In the genomic region with DNA sequence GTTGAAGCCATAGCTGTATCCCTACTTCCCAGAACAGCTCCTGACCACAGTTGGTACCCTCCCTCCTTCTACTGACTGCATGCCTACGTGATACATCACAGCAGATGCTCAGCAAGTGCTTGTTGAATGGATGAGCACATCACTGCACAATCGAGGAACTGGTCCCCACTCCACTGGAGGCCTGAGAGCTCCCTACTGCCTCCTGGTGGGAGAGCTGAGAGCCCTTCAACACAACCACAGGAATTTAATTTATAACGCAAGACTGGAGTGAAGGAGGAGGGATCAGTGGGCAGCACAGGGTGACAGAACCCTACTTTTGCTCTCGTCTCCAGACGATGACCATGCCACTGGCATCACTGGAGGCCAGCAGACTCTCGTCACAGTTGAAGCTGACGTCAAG, we compare ENCODE assay signal across 15 mouse cellular contexts. TPM values are rescaled to one million over a fixed set of nuclear protein-coding genes. Genes with fewer than 3 reads are reported as not detected.
DNase-seq lines count a peak whose midpoint lies in the region; ATAC-seq and TF ChIP-seq lines count a peak whose summit lies in the region.
"Had no signal": no experiment of that assay in that cellular context is flagged by ENCODE, and none has a peak within 500 bp of the region (broad histone marks: within the 10 kb centered on the region; RNA-seq: fewer than 3 reads in every experiment).

No protein-coding gene starts in this region.

- 73% methylated on average over 7 of the region's 7 CpGs for WGBS in midbrain, postnatal 0 days
- 82% methylated on average over 7 of the region's 7 CpGs for WGBS in midbrain, embryonic 14.5 days
- 74% methylated on average over 7 of the region's 7 CpGs for WGBS in stomach, postnatal 0 days
- WGBS in forebrain, embryonic 13.5 days = 75% methylated on average over 7 of the region's 7 CpGs

- H3K27me3 ChIP-seq in midbrain, postnatal 0 days (ENCODE audit: insufficient read depth, low read length) = no peaks in the 10 kb centered on the region
- no peaks in the 10 kb centered on the region for H3K27me3 ChIP-seq in midbrain, embryonic 14.5 days (ENCODE audit: control insufficient read depth, insufficient read depth, low read length)
- no peaks in the 10 kb centered on the region for H3K27me3 ChIP-seq in stomach, postnatal 0 days (ENCODE audit: control insufficient read depth, insufficient read depth, low read length)
- H3K27me3 ChIP-seq in forebrain, embryonic 13.5 days = no peaks in the 10 kb centered on the region
- H3K27me3 ChIP-seq: liver, embryonic 15.5 days; midbrain, embryonic 12.5 days; neural tube, embryonic 12.5 days had no signal

- TF ChIP-seq CTCF in midbrain, postnatal 0 days (IDR thresholded peaks at IDR 0.05) = peak; percentile 26; the same call in 1 of the 2 replicates
- TF ChIP-seq CTCF in stomach, postnatal 0 days (IDR thresholded peaks at IDR 0.05; ENCODE audit: low read depth) = peak; percentile 51

- no peak overlapping the region for H3K9ac ChIP-seq in midbrain, postnatal 0 days (replicated peaks; ENCODE audit: low read length, poor library complexity, severe bottlenecking)
- H3K9ac ChIP-seq in midbrain, embryonic 14.5 days (replicated peaks; ENCODE audit: low read length) = no peak overlapping the region
- H3K9ac ChIP-seq in stomach, postnatal 0 days (ENCODE audit: low read length) = no peak overlapping the region
- H3K9ac ChIP-seq in forebrain, embryonic 13.5 days = no peak overlapping the region
- H3K9ac ChIP-seq: liver, embryonic 15.5 days; midbrain, embryonic 12.5 days; neural tube, embryonic 12.5 days had no signal

- no peaks in the 10 kb centered on the region for H3K9me3 ChIP-seq in midbrain, postnatal 0 days (ENCODE audit: low read length)
- H3K9me3 ChIP-seq in midbrain, embryonic 14.5 days (ENCODE audit: control insufficient read depth, low read length) = no peaks in the 10 kb centered on the region
- no peaks in the 10 kb centered on the region for H3K9me3 ChIP-seq in stomach, postnatal 0 days (ENCODE audit: control insufficient read depth, low read length)
- no peaks in the 10 kb centered on the region for H3K9me3 ChIP-seq in forebrain, embryonic 13.5 days (replicated peaks)
- H3K9me3 ChIP-seq: liver, embryonic 15.5 days; midbrain, embryonic 12.5 days; neural tube, embryonic 12.5 days had no signal

- no peak overlapping the region for H3K27ac ChIP-seq in midbrain, postnatal 0 days (ENCODE audit: low read depth, low read length)
- no peak overlapping the region for H3K27ac ChIP-seq in midbrain, embryonic 14.5 days (replicated peaks; ENCODE audit: low read depth, low read length)
- no peak overlapping the region for H3K27ac ChIP-seq in stomach, postnatal 0 days (replicated peaks)
- no peak overlapping the region for H3K27ac ChIP-seq in forebrain, embryonic 13.5 days
- H3K27ac ChIP-seq: liver, embryonic 15.5 days; midbrain, embryonic 12.5 days; neural tube, embryonic 12.5 days had no signal

- ATAC-seq in CD4-positive, CD25-positive, alpha-beta regulatory T cell, adult 4 months = no peak
- ATAC-seq in midbrain, postnatal 0 days (ENCODE audit: low FRiP score) = no peak
- no peak for ATAC-seq in midbrain, embryonic 14.5 days (ENCODE audit: low FRiP score, low TSS enrichment)
- peak; percentile 66 for ATAC-seq in granulocyte monocyte progenitor cell, adult 5-6 weeks (replicated peaks; ENCODE audit: poor library complexity, severe bottlenecking)
- ATAC-seq in stomach, postnatal 0 days (ENCODE audit: low FRiP score, low TSS enrichment) = 0 out of 2 replicates have a peak, but pooled peaks have one; percentile 35
- ATAC-seq in forebrain, embryonic 13.5 days = no peak
- ATAC-seq: forebrain, embryonic 14.5 days had no signal

- H3K36me3 ChIP-seq in midbrain, postnatal 0 days (ENCODE audit: insufficient read depth, low read length) = peaks cover 20% of the 10 kb centered on the region; the same call in 1 of the 2 replicates
- H3K36me3 ChIP-seq in midbrain, embryonic 14.5 days (ENCODE audit: control insufficient read depth, insufficient read depth, low read length) = peaks cover 47% of the 10 kb centered on the region
- H3K36me3 ChIP-seq in stomach, postnatal 0 days (ENCODE audit: control insufficient read depth, insufficient read depth, low read length) = peaks cover 2% of the 10 kb centered on the region; the same call in 1 of the 2 replicates
- peaks cover 44% of the 10 kb centered on the region for H3K36me3 ChIP-seq in forebrain, embryonic 13.5 days (ENCODE audit: poor library complexity, severe bottlenecking)

- TF ChIP-seq EP300 in stomach, postnatal 0 days (optimal IDR thresholded peaks at IDR 0.05) = no peak

- DNase-seq in CD4-positive, CD25-positive, alpha-beta regulatory T cell, adult 2 months (ENCODE audit: low read depth, low spot score) = peak; percentile 41
- no peak for DNase-seq in midbrain, postnatal 0 days (ENCODE audit: low spot score)
- DNase-seq in midbrain, embryonic 14.5 days = no peak
- DNase-seq in stomach, postnatal 0 days (ENCODE audit: low spot score) = no peak
- no peak for DNase-seq in retina, postnatal 1 day
- DNase-seq: adrenal gland, postnatal 10 days; cerebellum, adult 8-10 months; gastrocnemius, postnatal 36 days had no signal

- no peak overlapping the region for H3K4me3 ChIP-seq in midbrain, postnatal 0 days (ENCODE audit: low read depth, low read length)
- no peak overlapping the region for H3K4me3 ChIP-seq in midbrain, embryonic 14.5 days (replicated peaks; ENCODE audit: low read depth, low read length)
- H3K4me3 ChIP-seq in stomach, postnatal 0 days (ENCODE audit: low read depth, low read length) = no peak overlapping the region
- no peak overlapping the region for H3K4me3 ChIP-seq in forebrain, embryonic 13.5 days
- H3K4me3 ChIP-seq: liver, embryonic 15.5 days; midbrain, embryonic 12.5 days; neural tube, embryonic 12.5 days had no signal

- no peaks in the 10 kb centered on the region for H3K4me1 ChIP-seq in midbrain, postnatal 0 days (ENCODE audit: insufficient read depth, low read length)
- no peaks in the 10 kb centered on the region for H3K4me1 ChIP-seq in midbrain, embryonic 14.5 days (ENCODE audit: control insufficient read depth, insufficient read depth, low read length)
- no peaks in the 10 kb centered on the region for H3K4me1 ChIP-seq in stomach, postnatal 0 days (replicated peaks; ENCODE audit: control insufficient read depth, insufficient read depth)
- no peaks in the 10 kb centered on the region for H3K4me1 ChIP-seq in forebrain, embryonic 13.5 days
- H3K4me1 ChIP-seq: liver, embryonic 15.5 days; midbrain, embryonic 12.5 days; neural tube, embryonic 12.5 days had no signal

- no peak overlapping the region for H3K4me2 ChIP-seq in midbrain, postnatal 0 days (ENCODE audit: low read depth, low read length, poor library complexity, severe bottlenecking)
- H3K4me2 ChIP-seq in midbrain, embryonic 14.5 days (ENCODE audit: low read length) = no peak overlapping the region
- no peak overlapping the region for H3K4me2 ChIP-seq in stomach, postnatal 0 days (replicated peaks; ENCODE audit: low read depth)
- no peak overlapping the region for H3K4me2 ChIP-seq in forebrain, embryonic 13.5 days
- H3K4me2 ChIP-seq: liver, embryonic 15.5 days; midbrain, embryonic 12.5 days; neural tube, embryonic 12.5 days had no signal

RNA-seq across cellular contexts. Expression of a gene that starts 7.5 kb away (rescaled TPM):
- 10 to 100 TPM; 19.1 to 33.8 TPM for polyA plus RNA-seq in CD4-positive, CD25-positive, alpha-beta regulatory T cell, adult 4 months (2017; shearing (Covaris generic))
- 324 and 337 TPM in 2 replicates for total RNA-seq in midbrain, postnatal 0 days (2014; rRNA removed)
- polyA plus RNA-seq in midbrain, postnatal 0 days (2015; fragmentation: Nextera tagmentation; extraction: Ambion mirVana) = 59.9 and 60.4 TPM in 2 replicates
- 54.4 and 57.9 TPM in 2 replicates for polyA plus RNA-seq in midbrain, embryonic 14.5 days (2014; fragmentation: Nextera tagmentation; extraction: Ambion mirVana)
- total RNA-seq in granulocyte monocyte progenitor cell, adult 5-6 weeks (2014; fragmentation: Nextera tagmentation) = 25.6 and 30.5 TPM in 2 replicates
- total RNA-seq in granulocyte monocyte progenitor cell, adult 5-6 weeks (2017) = 15.6 and 17.4 TPM in 2 replicates
- 15.6 and 16.7 TPM in 2 replicates for polyA plus RNA-seq in stomach, postnatal 0 days (2015; fragmentation: Nextera tagmentation; extraction: Ambion mirVana)
- 36.2 and 43.6 TPM in 2 replicates for polyA plus RNA-seq in forebrain, embryonic 13.5 days (2015; fragmentation: Nextera tagmentation; extraction: Ambion mirVana)

RNA-seq across cellular contexts. Expression of a gene that starts 20.4 kb away (rescaled TPM):
- polyA plus RNA-seq in CD4-positive, CD25-positive, alpha-beta regulatory T cell, adult 4 months (2017; shearing (Covaris generic)) = 100 to 1,000 TPM; 519 to 666 TPM
- total RNA-seq in midbrain, postnatal 0 days (2014; rRNA removed) = 371 and 394 TPM in 2 replicates
- 429 and 432 TPM in 2 replicates for polyA plus RNA-seq in midbrain, postnatal 0 days (2015; fragmentation: Nextera tagmentation; extraction: Ambion mirVana)
- polyA plus RNA-seq in midbrain, embryonic 14.5 days (2014; fragmentation: Nextera tagmentation; extraction: Ambion mirVana) = 386 and 395 TPM in 2 replicates
- total RNA-seq in granulocyte monocyte progenitor cell, adult 5-6 weeks (2014; fragmentation: Nextera tagmentation) = 877 and 914 TPM in 2 replicates
- total RNA-seq in granulocyte monocyte progenitor cell, adult 5-6 weeks (2017) = 1,015 and 1,242 TPM in 2 replicates
- 599 and 659 TPM in 2 replicates for polyA plus RNA-seq in stomach, postnatal 0 days (2015; fragmentation: Nextera tagmentation; extraction: Ambion mirVana)
- polyA plus RNA-seq in forebrain, embryonic 13.5 days (2015; fragmentation: Nextera tagmentation; extraction: Ambion mirVana) = 483 and 515 TPM in 2 replicates

RNA-seq across cellular contexts. Expression of a gene that starts 34.9 kb away (rescaled TPM):
- 10 to 100 TPM; 13.9 to 22.0 TPM for polyA plus RNA-seq in CD4-positive, CD25-positive, alpha-beta regulatory T cell, adult 4 months (2017; shearing (Covaris generic))
- total RNA-seq in midbrain, postnatal 0 days (2014; rRNA removed) = 0.52 and 0.60 TPM in 2 replicates
- polyA plus RNA-seq in midbrain, postnatal 0 days (2015; fragmentation: Nextera tagmentation; extraction: Ambion mirVana) = 0.15 and 0.30 TPM in 2 replicates
- polyA plus RNA-seq in midbrain, embryonic 14.5 days (2014; fragmentation: Nextera tagmentation; extraction: Ambion mirVana) = 0.16 TPM in 1 of 2 replicates, not detected in the other
- 88.2 and 104 TPM in 2 replicates for total RNA-seq in granulocyte monocyte progenitor cell, adult 5-6 weeks (2014; fragmentation: Nextera tagmentation)
- total RNA-seq in granulocyte monocyte progenitor cell, adult 5-6 weeks (2017) = 82.0 and 114 TPM in 2 replicates
- polyA plus RNA-seq in stomach, postnatal 0 days (2015; fragmentation: Nextera tagmentation; extraction: Ambion mirVana) = 0.39 and 0.42 TPM in 2 replicates
- polyA plus RNA-seq in forebrain, embryonic 13.5 days (2015; fragmentation: Nextera tagmentation; extraction: Ambion mirVana) = 0.10 TPM in 1 of 2 replicates, not detected in the other

RNA-seq across cellular contexts. Expression of a gene that starts 50.7 kb away (rescaled TPM):
- 10 to 100 TPM; 16.0 to 31.0 TPM for polyA plus RNA-seq in CD4-positive, CD25-positive, alpha-beta regulatory T cell, adult 4 months (2017; shearing (Covaris generic))
- 32.0 and 45.0 TPM in 2 replicates for total RNA-seq in midbrain, postnatal 0 days (2014; rRNA removed)
- polyA plus RNA-seq in midbrain, postnatal 0 days (2015; fragmentation: Nextera tagmentation; extraction: Ambion mirVana) = 34.8 and 35.4 TPM in 2 replicates
- 34.0 and 38.2 TPM in 2 replicates for polyA plus RNA-seq in midbrain, embryonic 14.5 days (2014; fragmentation: Nextera tagmentation; extraction: Ambion mirVana)
- total RNA-seq in granulocyte monocyte progenitor cell, adult 5-6 weeks (2014; fragmentation: Nextera tagmentation) = 80.1 and 105 TPM in 2 replicates
- 79.8 and 82.4 TPM in 2 replicates for total RNA-seq in granulocyte monocyte progenitor cell, adult 5-6 weeks (2017)
- polyA plus RNA-seq in stomach, postnatal 0 days (2015; fragmentation: Nextera tagmentation; extraction: Ambion mirVana) = 10.8 and 12.3 TPM in 2 replicates
- 62.3 and 72.1 TPM in 2 replicates for polyA plus RNA-seq in forebrain, embryonic 13.5 days (2015; fragmentation: Nextera tagmentation; extraction: Ambion mirVana)

RNA-seq across cellular contexts. Expression of a gene that starts 50.7 kb away (rescaled TPM):
- polyA plus RNA-seq in CD4-positive, CD25-positive, alpha-beta regulatory T cell, adult 4 months (2017; shearing (Covaris generic)) = 1 to 10 TPM; 3.2 to 4.2 TPM
- total RNA-seq in midbrain, postnatal 0 days (2014; rRNA removed) = 21.2 and 24.7 TPM in 2 replicates
- polyA plus RNA-seq in midbrain, postnatal 0 days (2015; fragmentation: Nextera tagmentation; extraction: Ambion mirVana) = 17.6 and 20.7 TPM in 2 replicates
- 22.4 and 24.8 TPM in 2 replicates for polyA plus RNA-seq in midbrain, embryonic 14.5 days (2014; fragmentation: Nextera tagmentation; extraction: Ambion mirVana)
- 6.7 and 10.8 TPM in 2 replicates for total RNA-seq in granulocyte monocyte progenitor cell, adult 5-6 weeks (2014; fragmentation: Nextera tagmentation)
- total RNA-seq in granulocyte monocyte progenitor cell, adult 5-6 weeks (2017) = 4.1 and 4.4 TPM in 2 replicates
- polyA plus RNA-seq in stomach, postnatal 0 days (2015; fragmentation: Nextera tagmentation; extraction: Ambion mirVana) = 6.2 and 6.9 TPM in 2 replicates
- 14.2 and 15.7 TPM in 2 replicates for polyA plus RNA-seq in forebrain, embryonic 13.5 days (2015; fragmentation: Nextera tagmentation; extraction: Ambion mirVana)

Comparison
In these comparisons a context has a peak if more than half of its experiments do, and no peak if none do; other contexts are left out.
1. ATAC-seq: peak in granulocyte monocyte progenitor cell, adult 5-6 weeks (single experiment) and stomach, postnatal 0 days (single experiment); none in CD4-positive, CD25-positive, alpha-beta regulatory T cell, adult 4 months (single experiment), midbrain, postnatal 0 days (single experiment), midbrain, embryonic 14.5 days (single experiment) and forebrain, embryonic 13.5 days (single experiment).
2. RNA of a gene that starts 34.9 kb away (polyA plus RNA-seq): 13.9 to 22.0 TPM in CD4-positive, CD25-positive, alpha-beta regulatory T cell, adult 4 months; 0.39 to 0.42 TPM in stomach, postnatal 0 days, 0.15 to 0.30 TPM in midbrain, postnatal 0 days, 0.16 TPM in midbrain, embryonic 14.5 days and 0.10 TPM in forebrain, embryonic 13.5 days; every median in the first group is over 10 times any median in the second.